ENCODE assay signal across 8 mouse cellular contexts in the genomic region with DNA sequence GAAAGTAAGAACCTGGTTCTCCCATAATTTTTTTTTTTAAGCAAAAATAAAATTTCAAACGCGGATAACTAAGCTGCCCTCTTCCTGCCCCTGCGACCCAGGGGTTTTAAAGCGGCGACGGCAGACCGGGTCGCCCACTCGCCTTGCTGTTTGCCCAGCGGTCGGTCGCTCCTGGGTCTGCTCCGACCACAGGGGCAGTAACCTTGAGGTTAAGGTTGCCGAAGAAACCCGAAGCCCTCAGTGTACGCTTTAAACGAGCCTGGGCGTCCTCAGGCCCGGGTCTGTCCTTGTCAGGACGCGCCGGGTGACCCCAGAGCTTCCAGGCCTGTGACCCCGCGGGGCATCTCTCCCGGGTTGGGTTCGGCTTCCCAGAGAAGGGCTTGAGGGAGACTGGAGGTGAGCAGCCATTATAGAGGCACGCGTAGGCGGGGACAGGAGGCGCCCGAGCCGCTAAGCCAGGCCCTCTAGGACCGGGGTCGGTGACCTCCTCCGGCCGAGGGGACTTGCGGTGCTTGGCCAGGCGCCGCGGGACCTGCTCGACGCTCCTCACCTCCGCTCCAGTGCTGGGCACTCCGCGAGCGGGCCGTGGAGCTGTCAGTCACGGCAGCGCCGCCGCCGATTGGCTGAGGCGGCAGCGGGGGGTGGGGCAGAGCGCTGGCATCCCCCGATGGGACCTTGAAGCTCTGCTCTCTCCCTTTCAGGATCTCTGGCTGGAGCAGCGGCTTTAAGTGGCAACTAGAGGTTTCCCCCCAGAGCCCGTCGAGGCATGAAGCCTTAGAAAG.
DNase-seq lines count a peak whose midpoint lies in the region; ATAC-seq lines count a peak whose summit lies in the region.

No protein-coding gene starts in this region.

- H3K9me3 ChIP-seq in hindbrain, embryonic 11.5 days (ENCODE audit: control insufficient read depth, low read length), result no peaks in the 10 kb centered on the region

- WGBS in hindbrain, embryonic 11.5 days, result under 1% methylated on average over 49 of the region's 59 CpGs

- ATAC-seq in hindbrain, embryonic 11.5 days (ENCODE audit: low FRiP score), result peak; percentile 94

- no peaks in the 10 kb centered on the region for H3K36me3 ChIP-seq in hindbrain, embryonic 11.5 days (ENCODE audit: control insufficient read depth, insufficient read depth, low read length)

- no peaks in the 10 kb centered on the region for H3K27me3 ChIP-seq in hindbrain, embryonic 11.5 days (ENCODE audit: control insufficient read depth, insufficient read depth, low read length)

- peaks cover 3% of the 10 kb centered on the region; the same call in 1 of the 2 replicates for H3K4me1 ChIP-seq in hindbrain, embryonic 11.5 days (replicated peaks; ENCODE audit: control insufficient read depth, insufficient read depth, low read length)

- H3K4me2 ChIP-seq in hindbrain, embryonic 11.5 days (replicated peaks; ENCODE audit: low read depth, low read length), result peak overlapping the region; percentile 93

- peak; percentile 92 for DNase-seq in NIH3T3 (ENCODE audit: low read depth)
- DNase-seq in cerebellum, adult 9-11 months, result peak; percentile 92
- peak; percentile 68 to 87 for DNase-seq in frontal cortex, adult 2 months (ENCODE audit: extremely low spot score in 1 of 2, low spot score in 1 of 2)
- peak; percentile 95 for DNase-seq in hindbrain, embryonic 11.5 days (ENCODE audit: low spot score)
- peak; percentile 87 to 88 for DNase-seq in layer of hippocampus, postnatal 14 days (ENCODE audit: low spot score in 2 of 2)
- DNase-seq in lung, postnatal 10 days, result peak; percentile 95
- peak; percentile 94 for DNase-seq in ovary, postnatal 14 days (ENCODE audit: low spot score)
- DNase-seq in thymus, postnatal 10 days (ENCODE audit: low spot score in 2 of 2), result peak; percentile 92 to 97

- peak overlapping the region; percentile 56 for H3K4me3 ChIP-seq in hindbrain, embryonic 11.5 days (ENCODE audit: low read depth, low read length)

- peak overlapping the region; percentile 72 for H3K9ac ChIP-seq in hindbrain, embryonic 11.5 days (ENCODE audit: low read depth, low read length)

- peak overlapping the region; percentile 39; the same call in 1 of the 2 replicates for H3K27ac ChIP-seq in hindbrain, embryonic 11.5 days (ENCODE audit: low read depth, low read length)

Comparison
In these comparisons a context has a peak if more than half of its experiments do, and no peak if none do; other contexts are left out.
1. Peak in every context shown above with its lines: DNase-seq, ATAC-seq, H3K4me3 ChIP-seq and H3K27ac ChIP-seq.